Mouse (Mus musculus) heart, adult 2 months (tissue): ENCODE measurements around the gene Ephb1.

Source experiments
- CTCF ChIP-seq: fragments of 200-600 bp; IDR thresholded peaks from 2 replicates; pipeline ENCODE4 v1.8.1; 2022; ENCODE audit warnings: antibody characterized with exemption, mild to moderate bottlenecking, moderate library complexity
- POLR2A ChIP-seq: fragments of 200-500 bp; IDR thresholded peaks from 2 replicates; pipeline ENCODE4 v1.6.1; 2011; ENCODE audit warnings: mild to moderate bottlenecking, low read depth, low read length, control low read depth; ENCODE audit not compliant: insufficient read depth

DNA sequence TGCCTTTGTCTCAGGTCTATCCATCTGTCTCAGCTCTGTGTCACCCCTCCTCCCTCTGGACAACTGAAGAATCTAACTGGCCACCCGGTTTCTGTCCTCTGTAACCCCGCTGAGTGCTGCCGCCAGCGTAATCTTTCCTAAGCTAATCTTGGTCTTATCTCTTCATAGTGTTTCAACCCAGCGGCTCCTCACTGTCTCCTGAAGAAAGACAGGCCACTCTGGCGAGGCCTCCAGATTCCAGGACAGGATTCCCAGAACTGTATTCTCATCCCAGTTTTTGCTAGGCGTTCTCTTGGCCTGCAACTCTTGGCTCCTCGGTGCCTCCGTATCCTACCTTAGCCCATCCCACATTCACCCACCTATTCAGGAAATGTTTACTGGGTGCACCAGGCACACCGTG, 2.0 kb upstream of the Ephb1 start:
- TF ChIP-seq POLR2A: no peak
- no peak for TF ChIP-seq CTCF
